Mouse (Mus musculus): ENCODE measurements around the gene Rbpj.
"Not testable (repeated sequence)": the region's sequence is repeated elsewhere in the genome, so short reads cannot be mapped to it uniquely, and the experiment has no call there.

DNA sequence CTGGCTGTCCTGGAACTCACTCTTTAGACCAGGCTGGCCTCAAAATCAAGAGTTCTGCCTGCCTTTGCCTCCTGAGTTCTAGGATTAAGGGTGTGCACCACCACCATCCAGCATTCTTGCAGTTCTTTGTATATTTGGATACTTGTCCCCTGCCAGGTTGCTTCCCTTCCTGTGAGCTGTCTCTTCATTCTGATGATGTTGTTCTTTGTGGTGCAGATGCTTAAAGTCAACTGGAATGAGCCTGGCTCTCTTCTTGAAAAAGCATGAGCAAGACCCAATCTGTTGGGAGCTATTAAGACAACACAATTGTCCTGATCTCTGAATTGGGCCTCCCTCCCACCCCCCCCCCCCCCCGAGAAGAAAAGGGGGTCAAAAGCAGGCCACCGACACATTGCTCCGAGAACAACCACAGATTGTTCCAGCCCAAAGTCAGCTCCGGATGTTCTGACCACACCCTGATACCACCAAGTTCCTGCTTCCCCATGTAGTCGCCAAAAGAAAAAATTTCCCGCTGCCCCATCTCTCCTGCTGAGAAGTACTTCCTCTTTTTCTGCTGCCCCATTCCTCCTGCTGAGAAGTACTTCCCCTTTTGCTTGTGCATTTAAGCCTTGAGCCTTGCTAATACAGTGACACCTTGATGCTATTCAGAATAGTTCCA, 207.7 kb downstream of the Rbpj start:
- not testable (repeated sequence) for TF ChIP-seq POLR2A, CTCF (IDR thresholded peaks at IDR 0.05; ENCODE audit: insufficient read depth, low read depth, low read length)

Data from olfactory bulb, adult 2 months (tissue).